ENCODE assay signal across 12 mouse cellular contexts in genomic region chr9:90033922-90034321, GRCm38 (mm10). TPM values are rescaled to one million over a fixed set of nuclear protein-coding genes. Genes with fewer than 3 reads are reported as not detected.
DNase-seq lines count a peak whose midpoint lies in the region; TF ChIP-seq lines count a peak whose summit lies in the region.
"Had no signal": no experiment of that assay in that cellular context is flagged by ENCODE, and none has a peak within 500 bp of the region (broad histone marks: within the 10 kb centered on the region; RNA-seq: fewer than 3 reads in every experiment).

No protein-coding gene starts in this region.

- no peak overlapping the region for H3K4me3 ChIP-seq in kidney, adult 2 months (ENCODE audit: insufficient read depth, low read depth, low read length)
- H3K4me3 ChIP-seq in thymus, adult 2 months (ENCODE audit: control insufficient read depth, insufficient read depth, low read length) = no peak overlapping the region
- H3K4me3 ChIP-seq: limb, embryonic 13.5 days had no signal

- peak; percentile 35 for DNase-seq in kidney, adult 2 months
- no peak for DNase-seq in kidney, adult 11 months
- DNase-seq in thymus, adult 2 months = no peak
- no peak for DNase-seq in thymus, adult 18-20 months
- DNase-seq in lung, postnatal 4 days = peak; percentile 43 to 51
- DNase-seq in cerebellum, adult 11-12 months = no peak
- no peak for DNase-seq in kidney, adult 9 months
- DNase-seq: cerebellum, adult 11 months; layer of hippocampus, postnatal 36 days; thymus, postnatal 4 days had no signal

- no peak for TF ChIP-seq POLR2A in kidney, adult 2 months (IDR thresholded peaks at IDR 0.05; ENCODE audit: low read depth, low read length)
- TF ChIP-seq POLR2A in thymus, adult 2 months (IDR thresholded peaks at IDR 0.05; ENCODE audit: control insufficient read depth, extremely low read depth, insufficient read depth, low read length, poor library complexity) = no peak

- no peaks in the 10 kb centered on the region for H3K4me1 ChIP-seq in kidney, adult 2 months (ENCODE audit: control insufficient read depth, insufficient read depth, low read length)
- H3K4me1 ChIP-seq in thymus, adult 2 months (replicated peaks; ENCODE audit: control insufficient read depth, insufficient read depth, low read length) = no peaks in the 10 kb centered on the region
- H3K4me1 ChIP-seq: limb, embryonic 13.5 days had no signal

- 72% methylated on average over 4 of the region's 4 CpGs for WGBS in kidney, adult 2 months
- WGBS in thymus, adult 2 months = 87% methylated on average over 4 of the region's 4 CpGs

- TF ChIP-seq CTCF in kidney, adult 2 months (conservative IDR thresholded peaks at IDR 0.05; ENCODE audit: insufficient read depth, insufficient read length, low read depth, low read length) = no peak
- no peak for TF ChIP-seq CTCF in thymus, adult 2 months (IDR thresholded peaks at IDR 0.05; ENCODE audit: borderline replicate concordance, control insufficient read depth, extremely low read depth, insufficient read depth, low read length, poor library complexity)

- H3K27ac ChIP-seq in kidney, adult 2 months (ENCODE audit: insufficient read depth, low read depth, low read length) = no peak overlapping the region
- peak overlapping the region; percentile 7; the same call in 1 of the 2 replicates for H3K27ac ChIP-seq in thymus, adult 2 months (ENCODE audit: control insufficient read depth, insufficient read depth, low read length)
- H3K27ac ChIP-seq: hindbrain, postnatal 0 days; limb, embryonic 13.5 days had no signal

- H3K27me3 ChIP-seq in kidney, adult 2 months (replicated peaks; ENCODE audit: control insufficient read depth, insufficient read depth, low read length) = no peaks in the 10 kb centered on the region
- no peaks in the 10 kb centered on the region for H3K27me3 ChIP-seq in thymus, adult 2 months (ENCODE audit: control insufficient read depth, insufficient read depth, low read length)
- H3K27me3 ChIP-seq: limb, embryonic 13.5 days had no signal

- H3K36me3 ChIP-seq in kidney, adult 2 months (ENCODE audit: control insufficient read depth, insufficient read depth, low read length) = no peaks in the 10 kb centered on the region
- no peaks in the 10 kb centered on the region for H3K36me3 ChIP-seq in thymus, adult 2 months (ENCODE audit: control insufficient read depth, insufficient read depth, low read length)
- H3K36me3 ChIP-seq: limb, embryonic 13.5 days had no signal

RNA-seq across cellular contexts. Expression of gene Ctsh, which starts 20.0 kb away (rescaled TPM):
- polyA plus RNA-seq in kidney, adult 2 months (2012; rRNA removed) = 176 and 202 TPM in 2 replicates
- 35.3 and 38.9 TPM in 2 replicates for polyA plus RNA-seq in thymus, adult 2 months (2012; rRNA removed)

Comparison
In these comparisons a context has a peak if more than half of its experiments do, and no peak if none do; other contexts are left out.
1. DNase-seq: peak in kidney, adult 2 months (single experiment) and lung, postnatal 4 days (2 of 2); none in kidney, adult 11 months (single experiment), thymus, adult 2 months (single experiment), thymus, adult 18-20 months (0 of 2), cerebellum, adult 11-12 months (single experiment) and kidney, adult 9 months (single experiment).